Mouse (Mus musculus) macrophage (primary cell): ENCODE measurements at regions not wholly inside any gene's neighbourhood (a gene's known extent, or its start where the extent isn't known, plus 50 kb on each side); places are given as distances from the start of the nearest gene placed in this dataset.

Experiments used
- H3K27ac ChIP-seq: fragments of 350-480 bp; formaldehyde crosslinking; 2 replicates; pipeline ENCODE4 v1.9.0; 2021
- H3K36me3 ChIP-seq: fragments of 350-480 bp; formaldehyde crosslinking; 2 replicates; pipeline ENCODE4 v1.9.0; 2021; ENCODE audit errors: inconsistent target
- H3K4me3 ChIP-seq: fragments of 350-480 bp; formaldehyde crosslinking; 2 replicates; pipeline ENCODE4 v1.9.0; 2021; ENCODE audit errors: inconsistent target
- H3K79me2 ChIP-seq: fragments of 350-480 bp; formaldehyde crosslinking; 2 replicates; pipeline ENCODE4 v1.9.0; 2021; ENCODE audit errors: inconsistent target
- WGBS: methylation state at CpG from one replicate; pipeline ENCODE4 v1.1.7; 2026; ENCODE audit warnings: inconsistent platforms; ENCODE audit not compliant: missing documents; 5-methylcytosine and 5-hydroxymethylcytosine counted together

DNA sequence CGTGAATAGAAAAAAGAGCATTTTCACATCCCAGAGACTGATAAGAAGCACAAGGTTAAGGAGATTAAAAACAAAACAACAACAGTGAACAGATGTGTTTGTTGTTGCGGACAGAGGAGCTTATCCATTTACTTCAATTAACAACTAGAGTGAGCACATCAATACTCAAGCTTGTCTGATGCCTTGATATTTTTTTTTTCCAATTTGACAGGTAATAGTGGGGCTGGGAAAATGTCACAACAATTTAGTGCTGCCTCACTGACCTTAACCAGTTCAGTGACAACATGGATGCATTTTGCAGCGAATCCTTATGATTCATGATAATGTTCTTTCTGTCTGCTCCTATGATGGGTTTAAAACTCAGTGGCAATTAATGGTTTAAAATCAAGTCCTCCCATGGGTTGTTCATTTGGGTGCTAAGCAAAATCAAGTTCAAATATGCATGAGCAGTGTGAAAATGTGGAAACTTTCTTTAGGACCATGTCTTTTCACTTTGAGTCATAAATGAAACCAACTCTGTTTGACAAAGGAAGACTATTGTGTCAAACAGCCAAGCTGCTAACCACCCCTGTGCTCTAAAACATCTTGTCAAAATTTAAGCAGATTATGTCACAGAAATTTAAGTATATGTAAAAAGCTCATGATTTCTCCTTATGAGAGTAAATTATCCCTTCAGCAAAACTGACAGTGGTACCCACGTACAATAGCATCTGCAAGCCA lies 641.0 kb downstream of the Car8 start:
- no peak overlapping the region for H3K27ac ChIP-seq
- no peaks in the 10 kb centered on the region for H3K36me3 ChIP-seq
- H3K79me2 ChIP-seq: no peaks in the 10 kb centered on the region
- WGBS: 98% methylated on average over 4 of the region's 4 CpGs
- no peak overlapping the region for H3K4me3 ChIP-seq

GRCm38 (mm10) chr4:7596116-7596515 lies 642.7 kb downstream of the Car8 start:
- Histone ChIP-seq H3K4me3 (no peak overlapping the region), H3K27ac (no peak overlapping the region), H3K36me3 (no peaks in the 10 kb centered on the region), H3K79me2 (no peaks in the 10 kb centered on the region)
- WGBS: 7% methylated on average over 4 of the region's 4 CpGs

DNA sequence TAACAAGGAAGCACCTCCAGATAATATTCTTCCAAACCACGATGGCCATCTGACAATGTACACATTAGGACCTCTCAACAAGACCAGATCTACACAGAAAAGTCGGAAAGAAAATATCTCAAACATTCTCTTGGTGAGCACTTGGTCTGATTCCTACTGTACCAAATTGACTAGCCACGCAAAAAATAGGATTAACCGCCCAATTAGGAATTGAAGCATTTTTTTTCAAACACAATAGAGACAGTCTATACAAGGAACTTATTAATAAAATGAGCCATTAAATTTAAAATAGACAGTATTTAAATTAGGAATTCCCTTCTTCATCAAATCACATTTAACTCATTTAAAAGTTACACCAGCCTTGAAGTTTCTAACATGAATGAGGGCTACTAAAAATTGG lies 655.0 kb downstream of the Car8 start:
- WGBS: 88% methylated on average over 4 of the region's 4 CpGs
- Histone ChIP-seq H3K79me2 (no peaks in the 10 kb centered on the region), H3K36me3 (no peaks in the 10 kb centered on the region), H3K4me3 (no peak overlapping the region), H3K27ac (no peak overlapping the region)

GRCm38 (mm10) chr4:7581931-7582330 lies 656.9 kb downstream of the Car8 start:
- H3K36me3 ChIP-seq: no peaks in the 10 kb centered on the region
- 97% methylated on average over 4 of the region's 4 CpGs for WGBS
- H3K79me2 ChIP-seq: no peaks in the 10 kb centered on the region
- no peak overlapping the region for H3K27ac ChIP-seq
- H3K4me3 ChIP-seq: no peak overlapping the region

GRCm38 (mm10) chr4:7581220-7581916 lies 657.5 kb downstream of the Car8 start:
- H3K79me2 ChIP-seq: no peaks in the 10 kb centered on the region
- no peak overlapping the region for H3K4me3 ChIP-seq
- no peak overlapping the region for H3K27ac ChIP-seq
- no peaks in the 10 kb centered on the region for H3K36me3 ChIP-seq
- 86% methylated on average over 8 of the region's 8 CpGs for WGBS

- 85% methylated on average over 10 of the region's 10 CpGs for WGBS
- H3K79me2 ChIP-seq: no peaks in the 10 kb centered on the region
- no peak overlapping the region for H3K27ac ChIP-seq
- no peak overlapping the region for H3K4me3 ChIP-seq
- H3K36me3 ChIP-seq: no peaks in the 10 kb centered on the region
Observed at GRCm38 (mm10) chr4:7580554-7581219, 658.2 kb downstream of the Car8 start.

- H3K27ac ChIP-seq: no peak overlapping the region
- WGBS: 92% methylated on average over 2 of the region's 2 CpGs
- no peak overlapping the region for H3K4me3 ChIP-seq
- H3K36me3 ChIP-seq: no peaks in the 10 kb centered on the region
- no peaks in the 10 kb centered on the region for H3K79me2 ChIP-seq
Observed at GRCm38 (mm10) chr4:7574011-7574410, 664.8 kb downstream of the Car8 start.

- WGBS: 46% methylated on average over 6 of the region's 6 CpGs
- H3K36me3 ChIP-seq: no peaks in the 10 kb centered on the region
- no peaks in the 10 kb centered on the region for H3K79me2 ChIP-seq
- no peak overlapping the region for H3K4me3 ChIP-seq
- no peak overlapping the region for H3K27ac ChIP-seq
Observed at GRCm38 (mm10) chr4:7567687-7568393, 671.0 kb downstream of the Car8 start.

- 63% methylated on average over 7 of the region's 7 CpGs for WGBS
- H3K4me3 ChIP-seq: no peak overlapping the region
- no peak overlapping the region for H3K27ac ChIP-seq
- no peaks in the 10 kb centered on the region for H3K36me3 ChIP-seq
- H3K79me2 ChIP-seq: no peaks in the 10 kb centered on the region
Observed at GRCm38 (mm10) chr4:7559867-7560832, 678.7 kb downstream of the Car8 start.

- Histone ChIP-seq H3K4me3 (no peak overlapping the region), H3K79me2 (no peaks in the 10 kb centered on the region), H3K27ac (no peak overlapping the region), H3K36me3 (no peaks in the 10 kb centered on the region)
- WGBS: 58% methylated on average over 2 of the region's 2 CpGs
Observed at GRCm38 (mm10) chr4:7558721-7559120, 680.1 kb downstream of the Car8 start.

GRCm38 (mm10) chr4:7534301-7534700 lies 704.5 kb downstream of the Car8 start:
- H3K27ac ChIP-seq: no peak overlapping the region
- H3K79me2 ChIP-seq: no peaks in the 10 kb centered on the region
- H3K36me3 ChIP-seq: no peaks in the 10 kb centered on the region
- no peak overlapping the region for H3K4me3 ChIP-seq
- WGBS: 98% methylated on average over 4 of the region's 4 CpGs

DNA sequence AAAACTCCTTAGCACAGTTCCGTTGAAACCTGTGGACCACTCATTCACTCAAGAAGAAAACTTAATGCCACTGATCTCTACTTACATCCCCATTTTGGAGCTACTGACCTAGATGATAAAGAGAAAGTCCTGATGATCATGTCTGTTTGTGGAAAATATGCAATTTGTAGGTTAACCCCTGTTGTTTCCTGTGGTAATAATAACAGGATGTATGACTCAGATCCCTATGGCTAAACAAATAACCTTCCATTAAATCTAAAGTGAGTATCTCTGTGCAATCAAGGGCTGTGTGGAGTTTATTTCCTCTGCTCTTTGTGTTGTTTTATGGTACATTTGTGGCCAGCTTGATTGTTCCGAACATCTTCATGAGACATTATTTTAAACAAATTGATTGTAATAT lies 711.1 kb downstream of the Car8 start:
- Histone ChIP-seq H3K36me3 (no peaks in the 10 kb centered on the region), H3K27ac (no peak overlapping the region), H3K79me2 (no peaks in the 10 kb centered on the region), H3K4me3 (no peak overlapping the region)
- WGBS: 88% methylated on average over 2 of the region's 2 CpGs

GRCm38 (mm10) chr4:7513081-7513480 lies 725.8 kb downstream of the Car8 start:
- WGBS: 86% methylated on average over 1 of the region's 1 CpGs
- H3K79me2 ChIP-seq: no peaks in the 10 kb centered on the region
- H3K36me3 ChIP-seq: no peaks in the 10 kb centered on the region
- no peak overlapping the region for H3K4me3 ChIP-seq
- no peak overlapping the region for H3K27ac ChIP-seq

DNA sequence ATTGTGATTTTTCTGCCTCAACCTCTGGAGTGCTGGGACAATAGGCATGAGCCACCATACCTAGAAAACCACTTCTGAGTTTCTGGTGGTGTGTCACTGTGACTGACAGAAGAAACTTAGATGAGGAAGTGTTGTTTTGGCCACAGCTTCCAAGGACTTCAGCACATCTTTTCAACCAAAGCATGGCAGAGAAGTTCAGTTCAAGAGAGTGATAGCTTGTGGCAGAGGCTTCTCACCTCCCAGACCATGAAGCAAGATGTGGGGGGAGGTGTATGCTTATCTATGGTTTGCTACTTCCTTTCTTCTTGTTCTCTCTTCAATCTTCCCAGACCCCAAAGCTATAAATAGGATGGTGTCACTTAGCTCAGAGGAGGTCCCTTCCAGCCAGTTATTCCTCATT lies 753.3 kb downstream of the Car8 start:
- Histone ChIP-seq H3K36me3 (no peaks in the 10 kb centered on the region), H3K27ac (no peak overlapping the region), H3K4me3 (no peak overlapping the region), H3K79me2 (no peaks in the 10 kb centered on the region)
